Mouse (Mus musculus): ENCODE data around the gene Kdm8. TPM values are rescaled to one million over a fixed set of nuclear protein-coding genes. Genes with fewer than 3 reads are reported as not detected.

Kdm8 gene
- polyA plus RNA-seq, 1 experiment, result 5.5 TPM

DNA sequence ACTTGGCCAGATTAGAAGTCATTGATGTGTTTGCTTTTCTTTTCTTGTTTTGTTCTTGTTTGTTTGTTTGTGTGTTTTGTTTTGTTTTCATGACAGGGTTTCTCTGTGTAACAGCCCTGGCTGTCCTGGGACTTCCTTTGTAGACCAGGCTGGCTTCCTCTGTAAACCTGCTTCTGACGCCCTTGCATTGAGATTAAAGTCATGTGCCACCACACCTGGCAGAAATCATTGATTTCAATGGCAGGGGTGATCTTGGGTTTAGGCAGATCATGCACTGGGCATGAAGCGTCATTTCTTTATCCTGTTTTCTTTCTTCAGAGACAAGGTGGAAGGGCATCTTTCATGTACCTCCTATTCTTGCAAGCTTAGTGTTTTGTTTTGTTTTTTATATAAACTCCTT lies 62.8 kb downstream of the Kdm8 start:
- TF ChIP-seq POLR2A (IDR thresholded peaks at IDR 0.05; ENCODE audit: extremely low read depth, insufficient read depth, low read length) (no peak), CTCF (IDR thresholded peaks at IDR 0.05; ENCODE audit: extremely low read depth, insufficient read depth, low read length) (no peak)
- no peaks in the 10 kb centered on the region for H3K4me1 ChIP-seq (ENCODE audit: control insufficient read depth, insufficient read depth, low read length)
- no peak overlapping the region for H3K4me3 ChIP-seq (ENCODE audit: insufficient read depth, low read length)
- no peak overlapping the region for H3K27ac ChIP-seq (ENCODE audit: insufficient read depth, low read length)

DNA sequence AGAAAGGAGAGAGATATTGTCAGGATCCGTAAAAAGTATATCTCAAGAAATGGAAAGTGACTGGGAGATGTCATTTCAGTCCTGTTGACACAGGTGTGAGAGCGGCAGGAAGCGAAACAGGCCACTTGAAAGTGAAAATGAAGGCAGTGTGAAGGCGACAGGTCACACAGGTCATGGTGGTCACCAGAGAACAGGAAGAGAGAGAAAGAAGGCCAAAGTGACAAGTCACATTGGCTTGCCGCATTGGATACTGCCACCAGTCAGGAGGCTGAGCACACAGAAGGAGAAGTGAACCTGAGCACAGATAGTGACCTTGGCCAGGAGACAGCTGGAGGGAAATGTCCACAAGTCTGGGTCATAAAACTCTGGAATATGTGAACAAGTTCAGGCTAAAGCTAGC lies 67.0 kb downstream of the Kdm8 start:
- no peaks in the 10 kb centered on the region for H3K4me1 ChIP-seq (ENCODE audit: control insufficient read depth, insufficient read depth, low read length)
- H3K4me3 ChIP-seq (ENCODE audit: insufficient read depth, low read length), result no peak overlapping the region
- H3K27ac ChIP-seq (ENCODE audit: insufficient read depth, low read length), result no peak overlapping the region
- no peak for TF ChIP-seq POLR2A (IDR thresholded peaks at IDR 0.05; ENCODE audit: extremely low read depth, insufficient read depth, low read length)

DNA sequence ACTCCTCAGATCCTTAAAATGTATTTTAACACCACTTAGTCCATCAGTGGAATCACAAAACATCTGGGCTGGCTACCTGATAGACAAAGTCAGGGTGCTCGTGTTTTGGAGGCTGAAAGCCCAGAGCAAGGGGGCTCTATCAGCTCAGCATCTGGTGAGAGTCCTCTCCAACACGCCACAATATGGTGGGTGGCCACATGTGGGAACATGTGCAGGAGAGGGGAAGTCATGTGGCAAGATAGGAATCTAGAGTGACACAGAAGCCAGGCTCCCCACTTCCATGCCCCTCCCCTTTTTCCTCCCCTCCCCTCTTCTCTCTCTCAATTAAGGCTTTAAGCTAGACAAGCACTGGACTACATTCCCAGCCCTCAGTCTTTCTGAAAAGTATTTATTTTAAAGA lies 67.4 kb downstream of the Kdm8 start:
- Histone ChIP-seq H3K4me3 (ENCODE audit: insufficient read depth, low read length) (no peak overlapping the region), H3K4me1 (ENCODE audit: control insufficient read depth, insufficient read depth, low read length) (no peaks in the 10 kb centered on the region), H3K27ac (ENCODE audit: insufficient read depth, low read length) (no peak overlapping the region)
- TF ChIP-seq CTCF (IDR thresholded peaks at IDR 0.05; ENCODE audit: extremely low read depth, insufficient read depth, low read length), result no peak
- no peak for TF ChIP-seq POLR2A (IDR thresholded peaks at IDR 0.05; ENCODE audit: extremely low read depth, insufficient read depth, low read length)

Other genes with a start within 250 kb of the Kdm8 start
- 25.6 and 27.6 TPM in 2 replicates for gene Nsmce1, start 46.9 kb downstream of the Kdm8 start, polyA plus RNA-seq (2012; rRNA removed)
- gene Il4ra, start 107.4 kb downstream of the Kdm8 start, polyA plus RNA-seq (2012; rRNA removed), result 5.4 and 6.2 TPM in 2 replicates
- gene Il21r, start 158.8 kb downstream of the Kdm8 start, polyA plus RNA-seq (2012; rRNA removed), result 1.3 and 1.5 TPM in 2 replicates

All from cortical plate, adult 2 months (tissue).